Mouse (Mus musculus) gastrocnemius, postnatal 14 days (tissue): ENCODE data around the gene Dusp12. TPM values are rescaled to one million over a fixed set of nuclear protein-coding genes. Genes with fewer than 3 reads are reported as not detected.

Source experiments
- DNase-seq: peaks from one replicate; pipeline ENCODE4 v3.0.0; 2021; ENCODE audit warnings: mixed read lengths
- intact Hi-C: fragments of 180-260 bp; cut with DNase I; formaldehyde crosslinking; loops from one replicate; pipeline ENCODE4 v1.15.1; 2025; ENCODE audit warnings: low total_unique reads
- long read RNA-seq, 2 experiments: library from polyadenylated mRNA; stranded (forward); transcript quantifications; one replicate each; pipeline ENCODE4 v2.0.0; 2021
- total RNA-seq, 2 experiments: library from RNA; stranded (reverse); gene quantifications; 2 replicates each; pipeline ENCODE4 v1.2.3; 2021

Gene Dusp12
- 1 to 10 TPM; 4.0 to 6.1 TPM for total RNA-seq
- long read RNA-seq, experiment 1, partial matches to known transcripts: 0 of 3 reads
- long read RNA-seq, experiment 1, other reads (novel, unspliced or antisense): 0 of 3 reads
- long read RNA-seq, experiment 2, transcript Dusp12-201 (6 exons, 1,374 nt): major isoform, 5 of 9 reads
- long read RNA-seq, experiment 2, partial matches to known transcripts: 0 of 9 reads
- long read RNA-seq, experiment 2, other reads (novel, unspliced or antisense): 2 of 9 reads

DNA sequence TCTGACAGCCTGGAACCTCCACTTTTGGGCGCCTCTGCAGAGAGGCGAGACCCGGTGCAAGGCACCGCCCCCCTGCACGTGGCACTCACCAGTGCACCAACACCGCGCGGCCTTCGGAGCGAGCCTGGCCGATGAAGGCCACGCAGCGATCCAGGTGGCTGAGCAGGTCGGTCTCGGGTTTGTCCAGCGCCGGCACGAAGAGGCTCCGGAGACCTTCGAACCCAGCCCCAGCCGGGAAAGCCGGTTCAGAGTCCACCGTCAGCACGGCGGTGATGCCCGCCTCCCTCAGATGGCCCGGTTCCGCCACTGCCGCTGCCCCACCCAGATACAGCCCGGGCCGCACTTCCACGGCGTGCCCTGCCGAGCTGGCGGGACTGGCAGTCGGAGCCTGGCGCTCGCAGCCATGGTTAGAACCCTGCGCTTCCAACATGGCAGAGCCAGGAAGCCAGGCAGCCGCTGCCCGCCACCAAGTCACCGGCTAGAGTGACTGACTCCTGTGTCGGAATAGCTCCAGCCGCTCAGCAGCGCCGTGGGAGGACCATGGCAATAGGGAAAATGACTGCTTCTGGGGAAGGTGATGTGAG lies at the start of gene Dusp12, which contains the start of gene Gm26620:
TSS of gene Dusp12 (minus strand) at position 563 of the 584 bp plus-strand sequence.
TSS of gene Gm26620 (plus strand) at position 88 of the 584 bp plus-strand sequence.
- intact Hi-C loops: no loop called here
- DNase-seq: peak; percentile 86

DNA sequence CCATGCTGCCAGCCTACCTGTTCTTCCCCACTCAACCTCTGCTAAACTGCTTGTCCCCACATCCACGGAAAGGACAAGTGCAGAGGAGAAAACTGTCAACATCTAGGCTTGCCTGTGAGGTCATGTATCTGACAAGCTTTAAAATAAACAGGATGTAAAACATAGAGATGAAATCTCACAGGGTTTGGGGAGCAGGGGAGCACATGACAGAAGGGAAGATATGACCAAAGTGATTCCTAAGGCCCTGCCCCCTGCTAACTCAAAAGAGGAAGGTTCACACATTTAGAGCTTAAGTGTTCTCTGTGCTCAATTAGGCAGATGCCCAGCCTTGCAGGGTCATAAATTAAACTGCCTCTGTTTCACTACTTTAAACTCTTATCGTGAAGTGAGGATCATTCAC lies 49.0 kb upstream of the Dusp12 start:
- intact Hi-C loops: no loop called here
- no peak for DNase-seq

DNA sequence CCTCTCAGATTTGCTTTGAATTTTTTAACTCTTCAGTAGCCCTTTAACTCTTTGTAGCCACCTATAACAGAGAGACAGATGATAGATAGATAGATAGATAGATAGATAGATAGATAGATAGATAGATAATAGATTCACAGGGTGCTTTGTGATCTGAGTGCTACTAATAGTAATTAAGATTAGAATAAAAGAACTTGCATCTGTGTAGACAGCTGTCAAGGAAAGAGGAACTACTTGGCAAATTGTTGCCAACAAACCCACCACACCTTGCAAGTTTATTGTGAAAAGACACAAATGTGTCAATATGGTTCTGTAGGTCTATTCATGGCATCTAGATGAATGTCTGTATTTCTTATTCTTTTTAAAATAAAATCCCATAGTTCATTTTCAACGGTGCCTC lies 48.6 kb upstream of the Dusp12 start:
- no peak for DNase-seq
- intact Hi-C loops: no loop called here

DNA sequence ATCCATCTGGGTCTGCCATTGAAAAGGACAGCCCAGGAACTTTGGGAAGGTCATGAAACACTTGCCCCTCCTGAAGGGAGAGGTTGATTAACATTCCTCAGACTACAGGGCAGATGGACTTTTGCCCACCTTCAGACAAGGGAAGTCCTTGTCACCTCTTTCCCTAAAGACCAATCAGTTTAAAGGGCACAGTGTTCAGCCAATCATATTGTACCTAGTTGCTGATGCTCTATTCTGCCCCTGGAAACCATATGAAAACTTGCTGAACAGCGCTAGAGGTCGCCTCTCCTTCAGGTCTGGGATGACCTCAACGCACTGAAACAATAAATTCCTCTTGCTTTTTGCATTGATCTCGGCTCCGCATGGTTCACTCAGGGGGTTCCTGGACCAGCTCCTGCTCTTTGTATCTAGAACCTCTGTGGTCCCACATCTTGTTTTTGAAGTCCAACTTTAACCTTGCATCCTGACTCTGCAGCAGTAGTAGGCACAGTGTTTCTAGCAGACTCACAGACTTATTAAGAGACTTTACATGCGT lies 48.1 kb upstream of the Dusp12 start:
- no peak for DNase-seq
- intact Hi-C loops: no loop called here

DNA sequence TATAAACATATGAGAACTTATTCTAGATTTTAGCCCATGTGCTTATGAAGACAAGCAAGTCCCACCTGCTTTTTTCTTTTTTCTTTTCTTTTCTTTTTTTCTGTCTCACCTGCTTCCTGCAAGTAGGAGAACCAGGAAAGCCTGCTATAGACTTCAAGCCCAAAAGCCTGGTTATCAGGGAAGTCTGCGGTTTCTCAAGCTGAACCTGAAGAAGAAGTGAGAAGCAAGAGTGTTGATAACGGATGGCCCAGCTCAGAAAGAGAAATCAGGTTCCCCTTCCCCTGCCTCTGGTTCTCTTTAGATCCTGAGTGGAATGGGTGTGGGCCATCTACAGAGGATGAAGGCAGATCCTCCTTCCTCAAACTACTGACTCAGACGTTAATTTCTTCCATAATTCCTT lies 46.7 kb upstream of the Dusp12 start:
- no peak for DNase-seq

DNA sequence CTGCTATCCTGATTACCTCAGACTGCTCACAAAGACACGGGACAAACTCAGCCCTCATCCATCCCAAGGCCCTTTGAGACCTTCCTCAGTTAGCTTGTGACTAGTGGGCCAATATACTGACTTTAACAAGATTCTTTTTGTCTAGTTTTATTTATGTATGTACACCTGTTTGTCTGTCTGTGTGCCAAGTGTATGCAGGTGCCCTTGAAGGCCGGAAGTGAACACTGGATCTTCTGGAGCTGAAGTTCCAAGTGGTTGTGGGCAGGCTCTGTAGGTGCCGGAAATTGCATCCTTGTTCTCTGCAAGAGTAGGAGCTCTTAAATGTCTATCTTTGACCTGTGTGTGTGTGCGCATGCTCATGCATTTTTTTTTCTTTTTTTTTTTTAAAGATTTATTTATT lies 43.9 kb upstream of the Dusp12 start:
- intact Hi-C loops: no loop called here
- DNase-seq: no peak

More for the DNA sequence above, 46.7 kb upstream of the Dusp12 start:
- intact Hi-C loops: no loop called here

DNA sequence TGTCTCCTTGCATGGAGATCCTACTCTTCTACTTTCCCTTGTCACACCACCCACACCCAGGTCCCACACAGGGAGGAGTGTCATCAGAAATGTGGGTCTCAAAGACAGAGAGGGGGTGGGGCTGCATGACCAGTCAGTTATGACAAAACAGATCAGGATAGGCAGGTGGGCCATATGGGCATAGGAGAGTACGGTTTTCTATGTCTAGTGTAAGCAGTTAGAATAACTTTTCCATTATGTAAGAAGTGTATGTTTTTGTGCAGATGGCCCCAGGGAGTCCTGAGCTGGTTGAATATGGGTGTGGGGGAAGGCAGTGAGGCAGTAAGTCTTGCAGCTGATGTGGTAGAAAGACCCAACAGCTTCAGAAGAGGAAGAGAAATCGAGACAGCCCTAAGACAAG lies 43.1 kb upstream of the Dusp12 start:
- intact Hi-C loops: no loop called here
- no peak for DNase-seq

DNA sequence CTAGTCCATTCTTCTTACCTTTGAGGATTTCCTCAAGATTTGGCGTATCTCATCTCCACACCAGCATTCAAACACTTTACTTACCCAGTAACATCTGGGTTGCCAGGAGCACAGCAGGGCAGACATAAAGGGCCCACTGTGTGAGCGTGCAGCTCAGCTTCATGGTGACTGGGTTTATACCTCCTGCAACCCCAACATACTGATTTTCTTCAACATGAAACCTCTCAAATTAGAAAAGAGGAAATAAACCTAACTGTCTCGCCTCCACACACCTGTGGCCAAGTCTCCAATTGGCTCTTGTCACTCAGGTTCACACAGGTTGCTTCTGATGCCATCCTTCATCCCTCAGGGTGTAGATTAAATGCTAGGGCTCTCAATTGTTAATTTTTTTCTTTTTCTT lies 42.0 kb upstream of the Dusp12 start, which contains the start of gene Fcrla:
TSS of gene Fcrla (minus strand) at position 206 of the 400 bp plus-strand sequence.
- intact Hi-C loops: no loop called here
- DNase-seq: no peak

DNA sequence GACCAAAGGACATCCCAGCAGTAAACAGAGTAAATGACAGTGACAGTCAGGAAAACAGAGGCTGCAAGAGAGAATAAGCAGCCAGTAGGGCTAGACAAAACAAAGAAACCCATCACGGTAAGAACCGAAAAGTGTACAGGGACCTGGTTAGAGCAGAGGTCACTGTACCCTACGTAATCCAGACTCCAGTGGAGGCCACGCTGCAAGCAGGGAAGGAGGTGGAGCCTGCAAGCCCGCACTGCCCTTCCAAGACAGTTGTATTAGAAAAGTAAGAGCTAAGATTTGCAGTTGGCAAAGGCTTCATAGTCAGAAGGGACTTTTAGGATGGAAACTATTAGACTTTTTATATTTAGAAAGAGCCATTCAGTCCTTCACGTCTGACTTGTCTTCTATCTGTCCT lies 41.6 kb upstream of the Dusp12 start:
- DNase-seq: no peak
- intact Hi-C loops: no loop called here

DNA sequence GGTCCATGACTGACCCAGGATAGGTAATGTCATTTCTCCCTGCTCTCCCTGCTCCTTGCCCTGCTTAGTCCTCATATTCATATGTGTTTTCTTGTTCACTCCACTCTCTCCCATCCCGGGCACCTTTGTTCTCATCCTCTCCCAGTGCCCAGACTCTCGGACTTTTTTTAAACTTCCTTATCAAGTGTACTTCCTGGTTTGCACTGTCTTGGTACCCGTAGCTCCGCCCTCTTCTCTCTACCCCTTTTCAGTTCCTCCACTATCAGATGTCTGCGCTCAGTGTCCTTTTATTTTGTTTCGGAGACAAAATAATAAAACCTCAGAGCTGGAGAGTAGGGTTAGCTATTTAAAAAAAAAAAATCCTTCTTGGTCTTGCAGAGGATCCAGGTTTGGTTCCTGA lies 39.1 kb upstream of the Dusp12 start:
- intact Hi-C loops: no loop called here
- DNase-seq: no peak

DNA sequence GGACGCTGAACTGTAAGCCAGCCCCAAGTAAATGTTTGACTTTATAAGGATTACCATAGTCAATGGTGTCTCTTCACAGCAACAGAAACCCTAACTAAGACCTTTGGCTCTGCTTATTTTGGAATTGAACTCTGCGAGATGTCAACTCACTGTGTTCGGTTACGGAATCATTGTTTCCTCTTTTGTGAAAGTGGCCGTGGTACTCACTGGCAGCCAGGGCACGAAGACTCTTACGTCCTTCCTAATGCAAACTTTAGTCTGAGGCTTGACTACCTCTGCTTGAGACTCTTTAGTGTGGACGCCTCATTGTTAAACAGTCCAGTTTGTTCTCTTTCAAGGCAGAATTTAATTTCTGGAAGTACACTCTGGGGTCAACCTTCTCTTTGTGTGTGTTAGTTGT lies 34.0 kb upstream of the Dusp12 start:
- intact Hi-C loops: no loop called here
- DNase-seq: no peak

DNA sequence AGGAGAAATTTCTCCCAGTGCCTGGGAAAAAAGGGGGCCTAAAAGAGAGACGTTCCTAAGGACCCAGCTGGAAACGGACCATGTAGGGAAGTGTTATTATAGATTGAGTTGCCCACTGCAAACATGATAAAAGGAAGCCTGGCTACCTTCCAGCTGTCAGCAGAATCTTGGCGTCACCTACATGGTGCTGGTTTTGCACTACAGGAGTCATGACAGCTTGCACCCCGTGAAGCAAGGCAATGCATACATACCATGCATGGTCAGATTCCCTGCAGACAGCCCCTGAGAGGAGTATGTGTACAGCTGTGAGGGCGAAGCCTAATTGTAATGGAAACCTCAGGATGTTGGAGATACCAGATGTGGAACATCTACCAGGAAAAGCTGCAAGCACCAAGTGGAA lies 30.3 kb upstream of the Dusp12 start:
- no peak for DNase-seq
- intact Hi-C loops: no loop called here

DNA sequence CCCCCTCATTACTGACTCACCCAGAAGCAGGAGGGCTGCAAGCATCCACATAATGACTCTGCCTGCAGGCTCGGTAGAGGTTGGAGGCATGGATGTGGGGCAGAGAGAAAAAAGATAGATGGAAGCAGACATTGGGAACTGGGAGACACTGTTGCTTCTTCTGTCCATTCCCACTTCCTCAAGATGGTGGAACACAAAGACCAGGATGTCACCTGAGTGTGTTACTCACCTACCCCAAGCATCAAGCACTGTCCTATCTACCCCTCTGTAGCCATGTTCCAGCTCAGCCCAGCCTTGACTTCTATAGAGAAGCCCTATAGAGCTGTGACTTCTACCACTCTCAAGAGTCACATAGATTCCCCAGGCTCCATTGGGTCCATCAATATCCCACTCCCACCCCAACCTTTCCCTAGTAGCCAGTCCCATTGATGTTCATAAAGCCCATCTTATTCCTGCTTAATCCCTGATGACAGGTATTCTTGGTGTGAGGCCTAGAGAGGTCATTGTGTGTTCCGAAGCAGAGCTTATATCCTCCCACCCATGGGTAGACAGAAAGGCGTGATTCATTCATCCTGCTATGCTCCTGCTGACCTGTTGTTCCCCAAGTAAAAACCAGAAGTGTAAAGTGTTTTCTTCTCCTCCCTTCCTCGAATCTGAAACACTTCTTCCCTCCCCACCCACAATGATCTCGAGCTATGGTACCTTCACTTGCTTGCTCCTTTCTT lies 27.7 kb upstream of the Dusp12 start, which contains the start of gene Fcrlb:
TSS of gene Fcrlb (minus strand) at position 51 of the 725 bp plus-strand sequence.
- intact Hi-C loops: no loop called here
- no peak for DNase-seq

DNA sequence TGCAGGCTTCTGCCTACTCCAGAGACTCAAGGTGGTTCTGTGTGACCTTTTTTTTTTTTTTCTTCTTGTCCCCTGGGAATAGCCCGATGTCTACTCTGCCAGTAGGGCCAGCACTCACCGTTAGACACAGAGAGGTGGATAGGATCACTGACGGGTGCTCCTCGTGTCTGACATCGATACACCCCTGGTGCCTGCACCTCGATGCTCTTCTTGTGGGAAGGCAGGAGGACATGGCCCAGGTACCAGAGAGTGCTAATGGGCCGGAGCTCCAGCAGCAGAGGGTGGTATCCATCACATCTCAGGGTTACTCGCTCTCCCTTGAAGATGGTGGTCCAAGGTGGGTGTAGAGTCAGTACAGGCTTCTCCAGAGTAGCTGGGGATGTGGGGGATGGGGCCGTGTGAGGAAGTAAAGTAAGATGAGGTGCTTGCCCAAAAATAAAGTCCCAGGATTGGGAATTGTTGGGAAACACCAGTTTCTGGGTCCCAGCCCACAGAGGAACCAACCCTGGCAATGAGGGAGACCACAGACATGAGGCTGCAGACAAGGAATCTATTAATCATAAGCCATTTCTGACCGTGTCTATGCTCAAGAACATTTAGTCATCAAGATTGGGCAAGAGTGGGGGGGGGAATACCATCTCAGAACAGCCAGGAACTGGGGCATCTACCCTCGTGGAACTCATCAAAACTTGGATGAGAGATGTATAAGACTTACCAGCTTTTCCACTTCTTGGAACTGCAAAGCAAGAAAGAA lies 26.7 kb upstream of the Dusp12 start:
- no peak for DNase-seq

DNA sequence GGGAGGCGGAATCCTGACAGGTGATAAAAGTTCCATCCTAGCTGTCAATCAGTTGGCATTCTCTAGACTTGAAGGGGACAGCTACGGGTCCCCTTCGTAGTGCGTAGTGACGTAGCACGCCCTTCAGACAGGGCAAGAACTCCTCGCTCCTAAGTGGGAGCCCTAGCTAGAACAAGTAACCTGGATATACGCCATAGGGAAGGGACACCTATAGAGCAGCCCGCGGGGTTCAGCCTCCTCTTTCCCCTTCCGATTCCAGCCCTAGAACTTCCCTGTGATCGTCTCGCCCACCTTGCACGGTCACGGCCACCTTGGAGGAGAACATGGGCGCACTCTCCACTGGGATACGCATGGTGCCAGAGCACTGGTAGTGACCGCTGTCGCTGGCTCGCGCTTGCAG lies 23.0 kb upstream of the Dusp12 start:
- intact Hi-C loops: no loop called here
- DNase-seq: no peak

More for the DNA sequence above, 26.7 kb upstream of the Dusp12 start:
- intact Hi-C loops: no loop called here

DNA sequence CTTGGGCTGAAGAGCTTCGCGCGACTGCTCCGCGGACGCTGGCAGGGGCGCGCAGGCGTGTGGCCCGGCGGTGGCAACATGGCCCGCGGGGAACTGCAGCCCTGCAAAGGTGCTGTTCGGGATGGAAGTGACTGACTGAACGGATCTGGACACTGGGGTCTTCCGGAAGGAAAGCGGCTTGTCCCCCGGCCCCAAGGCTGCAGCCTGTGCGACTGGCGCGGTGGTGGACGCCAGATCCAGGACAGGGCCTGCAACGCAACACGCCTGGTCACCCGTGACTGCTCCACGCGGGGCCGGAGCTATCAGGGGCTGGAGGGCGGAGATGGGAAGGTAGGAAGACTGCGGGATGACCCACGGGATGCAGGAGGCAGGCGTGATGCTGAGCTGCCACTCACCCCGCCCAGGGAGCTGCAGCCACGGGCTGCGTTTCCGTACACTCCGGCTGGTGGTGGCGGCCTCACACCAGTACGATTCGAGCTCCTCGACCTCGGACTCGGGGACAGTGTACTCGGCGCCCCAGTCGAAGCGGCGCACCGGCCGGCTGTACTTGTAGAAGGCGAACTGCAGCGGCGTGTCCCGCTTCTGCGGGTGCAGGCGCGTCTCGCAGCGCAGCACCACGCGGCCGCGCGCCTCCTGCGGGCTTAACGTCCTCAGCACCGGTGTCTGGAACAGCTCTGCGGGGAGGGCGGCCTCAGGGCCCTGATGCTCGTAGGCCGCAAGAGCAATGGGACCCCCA lies 22.3 kb upstream of the Dusp12 start:
- peak; percentile 21 for DNase-seq

DNA sequence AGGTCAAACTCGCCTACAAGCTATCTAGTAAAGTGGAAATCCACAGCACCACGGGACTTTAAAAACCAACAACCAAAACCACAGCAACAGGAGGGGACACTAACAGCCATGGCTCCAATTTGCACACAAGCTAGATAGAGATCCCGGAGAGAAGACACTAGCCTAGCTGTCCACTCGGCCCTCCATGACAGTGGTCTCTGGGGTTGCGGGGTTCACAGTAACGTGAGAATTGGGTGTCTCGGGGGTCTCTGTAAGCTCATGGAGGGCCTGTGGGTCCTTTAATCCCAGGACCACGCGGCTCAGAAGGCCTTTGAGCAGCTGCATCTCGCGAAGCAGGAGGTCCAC lies 21.7 kb upstream of the Dusp12 start:
- intact Hi-C loops: no loop called here
- no peak for DNase-seq

More for the DNA sequence above, 22.3 kb upstream of the Dusp12 start:
- intact Hi-C loops: no loop called here

DNA sequence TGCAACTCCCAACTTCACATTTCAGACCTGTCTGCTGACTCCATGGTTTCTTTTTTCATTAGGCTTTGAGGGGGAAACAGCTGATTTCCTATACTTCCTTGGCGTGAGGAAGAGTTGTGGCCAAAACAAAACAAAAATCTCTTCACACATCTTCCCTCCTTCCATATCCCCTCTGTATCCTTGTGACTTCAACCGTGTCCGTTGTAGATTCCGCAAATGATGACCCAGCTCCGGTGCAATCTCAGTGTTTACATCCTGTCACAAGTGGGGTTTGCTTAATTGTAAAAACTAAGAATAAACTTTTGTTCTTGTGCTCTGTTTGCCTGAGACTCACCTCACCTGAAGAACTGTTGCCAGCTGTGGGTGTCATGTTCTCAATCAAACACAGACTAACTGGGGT lies 18.1 kb upstream of the Dusp12 start:
- no peak for DNase-seq
- intact Hi-C loops: loop anchor here (2.0 kb wide), 1 partner anchor 91 kb away; no protein-coding TSS in a partner anchor
